Mouse (Mus musculus): ENCODE measurements around the gene Lipi.

DNA sequence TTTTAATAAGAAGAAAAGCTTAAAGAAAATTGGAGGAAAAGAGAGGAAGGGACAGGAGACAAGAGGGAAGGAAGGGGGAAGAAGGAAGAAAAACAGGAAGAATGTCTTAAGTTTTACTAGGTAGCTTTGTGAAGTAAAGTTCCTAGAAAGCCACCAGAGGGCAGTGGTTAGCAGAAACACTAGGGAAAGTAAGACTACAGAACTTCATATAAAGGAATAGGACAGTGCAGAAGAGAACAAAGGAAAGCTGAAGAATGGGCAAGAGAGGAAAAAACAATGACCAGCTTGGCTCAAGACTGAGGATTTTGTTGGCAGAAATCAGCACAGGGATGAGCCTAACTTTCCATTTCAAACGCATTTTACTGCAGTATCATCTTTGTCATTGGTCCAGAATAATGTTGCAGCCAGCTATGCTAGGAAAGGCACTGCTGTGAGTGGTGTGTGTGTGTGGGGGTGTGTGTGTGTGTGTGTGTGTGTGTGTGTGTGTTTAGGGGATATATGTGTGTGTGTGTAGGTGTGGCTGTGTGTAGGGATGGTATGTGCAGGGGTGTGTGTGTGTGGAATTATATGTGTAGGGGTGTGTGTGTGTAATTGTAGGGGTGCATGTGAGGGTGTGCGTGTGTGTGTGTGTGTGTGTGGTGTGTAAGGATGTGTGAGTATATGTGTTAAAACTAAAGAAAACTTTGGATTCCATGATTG lies 31.9 kb upstream of the Lipi start:
- TF ChIP-seq CTCF (IDR thresholded peaks at IDR 0.05; ENCODE audit: low read depth, low read length) (no peak), POLR2A (IDR thresholded peaks at IDR 0.05; ENCODE audit: borderline replicate concordance, low read depth, low read length) (no peak)

All from bone marrow macrophage, adult 2 months (primary cell).